Mouse (Mus musculus): ENCODE measurements around the gene Man1b1. TPM values are rescaled to one million over a fixed set of nuclear protein-coding genes. Genes with fewer than 3 reads are reported as not detected.

Man1b1 gene
- total RNA-seq, 2 experiments from 2014 or later: 49.0 to 59.9 TPM

DNA sequence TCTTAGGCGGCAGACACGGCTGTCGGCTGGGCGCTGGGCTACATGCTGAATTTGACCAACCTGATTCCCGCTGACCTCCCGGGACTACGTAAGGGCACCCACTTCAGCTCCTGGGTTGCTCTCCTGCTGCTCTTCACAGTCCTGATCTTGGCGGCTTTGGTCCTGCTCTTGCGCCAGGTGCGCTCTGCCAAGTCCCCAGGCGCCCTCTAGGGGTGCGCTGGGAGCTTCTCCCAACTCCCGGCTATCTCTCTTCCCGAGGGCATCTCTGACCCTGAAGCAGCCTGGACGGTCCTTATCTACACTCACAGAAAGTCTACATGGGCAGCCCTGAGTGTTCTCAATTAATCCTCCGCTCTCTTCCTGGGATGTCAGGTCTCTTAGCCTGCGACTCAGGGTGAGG is 68.6 kb downstream of the Man1b1 start:
- peak; percentile 55 to 59 for DNase-seq (ENCODE audit: low spot score in 2 of 2)

Other genes with a start within 250 kb of the Man1b1 start
- not detected for gene Noxa1, start 237.2 kb upstream of the Man1b1 start, total RNA-seq (2021)
- gene Nrarp, start 151.6 kb upstream of the Man1b1 start, total RNA-seq (2021): 10 to 100 TPM; 38.1 to 49.8 TPM
- gene Tor4a, start 135.5 kb upstream of the Man1b1 start, total RNA-seq (2021): 1 to 10 TPM; 1.7 to 2.0 TPM
- gene Nelfb, start 120.8 kb upstream of the Man1b1 start, total RNA-seq (2021): 10 to 100 TPM; 50.7 to 51.7 TPM
- not detected for gene Stpg3, start 117.7 kb upstream of the Man1b1 start, total RNA-seq (2021)
- not detected for gene Fam166a, start 113.6 kb upstream of the Man1b1 start, total RNA-seq (2021)
- 100 to 1,000 TPM; 415 to 455 TPM for gene Tubb4b, start 107.6 kb upstream of the Man1b1 start, total RNA-seq (2021)
- not detected for gene Slc34a3, start 98.0 kb upstream of the Man1b1 start, total RNA-seq (2021)
- gene Rnf224, start 95.6 kb upstream of the Man1b1 start, total RNA-seq (2021): not detected
- 100 to 1,000 TPM; 195 to 202 TPM for gene Rnf208, start 90.1 kb upstream of the Man1b1 start, total RNA-seq (2021)
- not detected for gene Cysrt1, start 89.9 kb upstream of the Man1b1 start, total RNA-seq (2021)
- 1 to 10 TPM; 3.6 to 3.7 TPM for gene AL732309.1, start 85.5 kb upstream of the Man1b1 start, total RNA-seq (2021)
- gene Tmem203, start 76.9 kb upstream of the Man1b1 start, total RNA-seq (2021): 10 to 100 TPM; 34.3 to 38.0 TPM
- 10 to 100 TPM; 21.1 to 23.2 TPM for gene Tprn, start 69.7 kb upstream of the Man1b1 start, total RNA-seq (2021)
- 10 to 100 TPM; 69.1 to 70.1 TPM for gene Ssna1, start 59.9 kb upstream of the Man1b1 start, total RNA-seq (2021)
- 10 to 100 TPM; 66.6 to 72.1 TPM for gene Anapc2, start 59.9 kb upstream of the Man1b1 start, total RNA-seq (2021)
- gene Tmem210, start 44.2 kb upstream of the Man1b1 start, total RNA-seq (2021): not detected
- not detected for gene Lrrc26, start 42.4 kb upstream of the Man1b1 start, total RNA-seq (2021)
- 100 to 1,000 TPM; 419 to 451 TPM for gene Grin1, start 13.2 kb upstream of the Man1b1 start, total RNA-seq (2021)
- gene Dpp7, start 24.0 kb downstream of the Man1b1 start, total RNA-seq (2021): 10 to 100 TPM; 24.7 to 29.4 TPM
- gene Uap1l1, start 33.3 kb downstream of the Man1b1 start, total RNA-seq (2021): 10 to 100 TPM in 1 of 2 experiments, 1 to 10 TPM in 1; 9.2 to 11.8 TPM
- 10 to 100 TPM; 11.9 to 15.3 TPM for gene Sapcd2, start 40.0 kb downstream of the Man1b1 start, total RNA-seq (2021)
- 10 to 100 TPM; 22.3 to 23.4 TPM for gene Entpd2, start 63.5 kb downstream of the Man1b1 start, total RNA-seq (2021)
- 100 to 1,000 TPM; 402 to 418 TPM for gene Npdc1, start 67.0 kb downstream of the Man1b1 start, total RNA-seq (2021)
- under 1 TPM; 0.31 to 0.81 TPM for gene Fut7, start 90.9 kb downstream of the Man1b1 start, total RNA-seq (2021)
- 100 to 1,000 TPM; 140 to 141 TPM for gene Abca2, start 96.4 kb downstream of the Man1b1 start, total RNA-seq (2021)
- under 1 TPM in 1 of 2 experiments, not detected in 1; 0.58 TPM for gene Clic3, start 124.5 kb downstream of the Man1b1 start, total RNA-seq (2021)
- gene Paxx, start 128.8 kb downstream of the Man1b1 start, total RNA-seq (2021): 10 to 100 TPM; 52.1 to 57.7 TPM
- gene Ptgds, start 137.7 kb downstream of the Man1b1 start, total RNA-seq (2021): 100 to 1,000 TPM; 234 to 420 TPM
- gene Lcn12, start 161.6 kb downstream of the Man1b1 start, total RNA-seq (2021): not detected
- gene Fbxw5, start 168.4 kb downstream of the Man1b1 start, total RNA-seq (2021): 100 to 1,000 TPM; 130 to 134 TPM
- gene C8g, start 169.4 kb downstream of the Man1b1 start, total RNA-seq (2021): 1 to 10 TPM; 1.5 to 1.7 TPM
- gene Traf2, start 214.6 kb downstream of the Man1b1 start, total RNA-seq (2021): 10 to 100 TPM in 1 of 2 experiments, 1 to 10 TPM in 1; 9.8 to 11.1 TPM
- gene Edf1, start 225.5 kb downstream of the Man1b1 start, total RNA-seq (2021): 100 to 1,000 TPM; 214 to 226 TPM
- 1 to 10 TPM; 1.7 to 2.6 TPM for gene Mamdc4, start 242.5 kb downstream of the Man1b1 start, total RNA-seq (2021)
- gene Phpt1, start 242.9 kb downstream of the Man1b1 start, total RNA-seq (2021): 10 to 100 TPM; 81.2 to 83.8 TPM
- gene Ajm1, start 249.4 kb downstream of the Man1b1 start, total RNA-seq (2021): 100 to 1,000 TPM in 1 of 2 experiments, 10 to 100 TPM in 1; 99.8 to 103 TPM

Data from layer of hippocampus, postnatal 14 days (tissue).